Mouse (Mus musculus) embryonic facial prominence, embryonic 14.5 days (tissue): Measurements from ENCODE around the gene Igsf8. TPM values are rescaled to one million over a fixed set of nuclear protein-coding genes. Genes with fewer than 3 reads are reported as not detected.
A peak's percentile ranks its signal among the peaks of the same experiment; 100 is the strongest.

ENCODE experiments used
- ATAC-seq: fragments of 200-750 bp; cut with Nextera tagmentation; 2 replicates; pipeline ENCODE4 v1.8.0; 2017; ENCODE audit warnings: low read depth, moderate number of reproducible peaks, moderate TSS enrichment
- DNase-seq: peaks from one replicate; pipeline ENCODE4 v3.0.0-alpha.2; 2015; ENCODE audit warnings: low spot score
- H3K27ac ChIP-seq: fragments of 300-500 bp; sonication (generic); replicated peaks from 2 replicates; pipeline ENCODE4 v1.5.1; 2014; ENCODE audit warnings: low read depth, mild to moderate bottlenecking, low read length, moderate library complexity
- H3K27me3 ChIP-seq: fragments of 300-500 bp; sonication (generic); replicated peaks from 2 replicates; pipeline ENCODE4 v1.6.1; 2014; ENCODE audit warnings: low read length; ENCODE audit not compliant: control insufficient read depth, insufficient read depth
- H3K36me3 ChIP-seq: fragments of 300-500 bp; sonication (generic); 2 replicates; pipeline ENCODE4 v1.6.1; 2014; ENCODE audit warnings: low read length, mixed read lengths; ENCODE audit not compliant: control insufficient read depth, insufficient read depth
- H3K4me1 ChIP-seq: fragments of 300-500 bp; sonication (generic); 2 replicates; pipeline ENCODE4 v1.6.1; 2014; ENCODE audit warnings: antibody characterized with exemption, low read length; ENCODE audit not compliant: control insufficient read depth, insufficient read depth
- H3K4me2 ChIP-seq: fragments of 300-500 bp; sonication (generic); 2 replicates; pipeline ENCODE4 v1.6.1; 2014; ENCODE audit warnings: low read depth, mild to moderate bottlenecking, low read length, moderate library complexity, mixed read lengths
- H3K4me3 ChIP-seq: fragments of 300-500 bp; sonication (generic); 2 replicates; pipeline ENCODE4 v1.5.1; 2014; ENCODE audit warnings: low read depth, mild to moderate bottlenecking, low read length
- H3K9ac ChIP-seq: fragments of 300-500 bp; sonication (generic); 2 replicates; pipeline ENCODE4 v1.6.1; 2014; ENCODE audit warnings: low read depth, mild to moderate bottlenecking, low read length, moderate library complexity, mixed read lengths
- H3K9me3 ChIP-seq: fragments of 300-500 bp; sonication (generic); 2 replicates; pipeline ENCODE4 v1.6.1; 2016; ENCODE audit warnings: low read length; ENCODE audit not compliant: control insufficient read depth
- WGBS: fragments of 180-500 bp; shearing (Covaris S2); extraction: QIAGEN DNeasy Blood & Tissue Kit; methylation state at CpG from one replicate; pipeline ENCODE4 v1.1.7; 2014; 5-methylcytosine and 5-hydroxymethylcytosine counted together
- polyA plus RNA-seq: library from polyadenylated mRNA; unstranded; fragments of >200 nt; fragmentation: Nextera tagmentation; extraction: Ambion mirVana; gene quantifications from 2 replicates; pipeline ENCODE4 v1.2.1, GENCODE M21; 2014

The Igsf8 gene
- polyA plus RNA-seq, 1 experiment from 2014 or later: 57.2 TPM

DNA sequence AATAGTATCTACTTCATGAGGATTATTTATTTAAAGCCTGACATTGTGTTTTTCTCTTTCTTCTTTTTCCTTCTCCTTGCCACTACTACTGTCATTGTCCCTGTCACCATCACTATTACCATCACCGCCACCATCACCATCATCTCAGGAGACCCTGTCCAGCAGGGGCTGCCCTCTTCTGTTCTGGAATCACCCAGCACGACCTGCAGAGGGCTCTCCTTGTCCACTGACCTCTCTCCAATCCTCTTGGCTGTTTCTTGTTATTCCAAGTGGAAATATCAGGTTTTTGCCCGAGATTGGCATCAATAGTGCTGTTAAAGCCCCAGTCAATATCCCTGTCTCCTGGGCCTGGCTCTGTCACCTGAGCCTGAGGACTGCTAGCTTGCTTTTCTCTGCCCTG lies 72.1 kb downstream of the Igsf8 start:
- Histone ChIP-seq H3K4me1 (no peaks in the 10 kb centered on the region), H3K27ac (no peak overlapping the region), H3K9me3 (no peaks in the 10 kb centered on the region), H3K4me2 (no peak overlapping the region), H3K27me3 (peaks cover 18% of the 10 kb centered on the region), H3K4me3 (no peak overlapping the region), H3K9ac (no peak overlapping the region), H3K36me3 (no peaks in the 10 kb centered on the region)
- ATAC-seq (no peak), DNase-seq (no peak)
- 18% methylated on average over 3 of the region's 3 CpGs for WGBS

DNA sequence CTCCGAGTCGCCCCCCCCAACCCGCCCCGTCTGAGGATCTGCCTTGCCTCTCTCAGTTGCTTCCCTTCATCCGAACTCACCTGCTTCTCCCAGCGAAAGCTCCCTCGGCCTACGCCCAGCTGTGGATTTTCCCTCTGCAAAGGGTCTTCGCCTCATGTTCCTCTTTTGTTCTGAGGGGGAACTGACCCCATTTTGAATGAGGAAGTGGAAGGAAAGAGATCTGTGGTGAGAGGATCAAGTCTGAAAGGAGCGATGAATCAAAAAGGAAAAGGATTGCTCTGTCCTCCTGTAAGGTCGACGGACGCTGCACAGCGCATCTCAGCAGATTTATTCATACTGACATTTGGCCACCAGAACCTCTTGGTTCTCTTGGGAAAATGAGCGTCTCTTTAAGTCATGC lies 74.4 kb downstream of the Igsf8 start:
- Histone ChIP-seq H3K27me3 (peaks cover 24% of the 10 kb centered on the region), H3K9me3 (no peaks in the 10 kb centered on the region)
- 74% methylated on average over 14 of the region's 15 CpGs for WGBS

DNA sequence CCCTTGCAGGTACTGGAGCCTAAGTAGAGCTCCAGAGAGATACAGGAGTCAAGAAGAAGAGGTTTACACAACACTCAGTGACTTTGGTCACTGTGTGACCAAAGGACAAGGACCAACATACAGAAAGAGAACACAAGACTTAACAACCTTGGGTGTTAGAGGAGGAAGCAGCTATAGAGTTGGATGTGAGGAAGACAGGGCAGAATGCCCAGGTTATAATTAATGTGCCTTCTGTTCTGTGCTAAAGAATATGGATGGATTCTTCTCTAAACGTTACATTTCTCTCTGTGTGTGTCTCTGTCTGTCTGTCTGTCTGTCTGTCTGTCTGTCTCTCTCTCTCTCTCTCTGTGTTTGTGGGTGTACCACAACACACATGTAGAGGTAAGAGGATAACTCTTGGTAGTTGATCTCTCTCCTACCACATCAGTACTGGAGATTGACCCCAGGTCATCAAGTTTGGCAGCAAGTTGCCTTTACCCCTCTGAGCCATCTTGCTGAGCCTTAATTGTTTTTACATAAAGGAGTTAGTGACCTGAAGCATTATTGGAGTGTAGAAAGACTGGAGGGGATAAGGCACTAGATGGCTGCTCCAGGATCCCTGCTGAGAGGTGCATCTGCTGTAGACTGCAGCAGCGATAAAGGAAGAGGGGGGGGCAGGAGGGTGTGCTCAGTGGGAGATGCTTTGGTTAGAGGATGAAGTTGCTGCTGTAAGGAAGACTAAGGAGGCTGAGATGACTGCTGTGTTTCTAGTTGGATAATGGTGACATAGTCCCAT lies 76.2 kb downstream of the Igsf8 start:
- Histone ChIP-seq H3K27me3 (peaks cover 35% of the 10 kb centered on the region), H3K9me3 (no peaks in the 10 kb centered on the region), H3K4me1 (peaks cover 3% of the 10 kb centered on the region; the same call in 1 of the 2 replicates), H3K36me3 (no peaks in the 10 kb centered on the region), H3K27ac (no peak overlapping the region), H3K4me2 (no peak overlapping the region), H3K4me3 (no peak overlapping the region), H3K9ac (no peak overlapping the region)
- ATAC-seq (no peak), DNase-seq (no peak)
- WGBS: 37% methylated on average over 2 of the region's 2 CpGs

More for the DNA sequence above, 74.4 kb downstream of the Igsf8 start:
- ATAC-seq: no peak
- no peak overlapping the region for H3K4me2 ChIP-seq
- no peak for DNase-seq
- H3K36me3 ChIP-seq: no peaks in the 10 kb centered on the region
- H3K4me3 ChIP-seq: no peak overlapping the region
- H3K27ac ChIP-seq: no peak overlapping the region
- no peak overlapping the region for H3K9ac ChIP-seq
- H3K4me1 ChIP-seq: no peaks in the 10 kb centered on the region

- Histone ChIP-seq H3K27ac (no peak within 1 kb of the TSS), H3K36me3 (no peaks in the 10 kb centered on the region), H3K9ac (peak within 1 kb of the TSS; percentile 47; the same call in 1 of the 2 replicates), H3K4me1 (peaks cover 3% of the 10 kb centered on the region; the same call in 1 of the 2 replicates), H3K4me3 (peak within 1 kb of the TSS; percentile 42), H3K9me3 (no peaks in the 10 kb centered on the region), H3K27me3 (peaks cover 30% of the 10 kb centered on the region), H3K4me2 (peak within 1 kb of the TSS; percentile 66)
- ATAC-seq (peak; percentile 94), DNase-seq (peak; percentile 91)
- 2% methylated on average over 32 of the region's 38 CpGs for WGBS
These were observed 79.4 kb downstream of the Igsf8 start, which contains the start of gene Kcnj10 for GRCm38 (mm10) chr1:172340729-172341321. Gene Kcnj10, plus strand, starts transcription at chr1:172341210.

DNA sequence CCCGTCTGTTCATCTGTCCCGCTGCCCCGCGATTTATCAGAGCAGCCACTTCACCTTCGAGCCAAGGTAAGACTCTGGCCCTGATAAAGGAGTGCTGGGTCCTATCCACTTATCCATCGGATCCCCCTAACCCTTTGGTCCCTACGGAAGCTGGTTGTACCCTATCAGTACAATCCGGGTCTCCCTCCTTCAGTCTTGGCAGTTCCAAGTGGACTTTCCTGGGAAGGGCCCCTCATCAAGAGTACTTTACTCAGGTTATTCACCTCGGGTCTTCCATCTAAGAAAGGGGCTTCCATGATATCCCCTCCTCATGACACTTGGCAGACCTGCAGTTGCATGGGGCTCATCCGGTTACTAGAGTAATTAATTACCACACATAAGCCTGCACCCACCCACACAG lies 79.9 kb downstream of the Igsf8 start:
- H3K27ac ChIP-seq: no peak overlapping the region
- H3K36me3 ChIP-seq: no peaks in the 10 kb centered on the region
- peak overlapping the region; percentile 66 for H3K4me2 ChIP-seq
- H3K27me3 ChIP-seq: peaks cover 30% of the 10 kb centered on the region
- DNase-seq (no peak), ATAC-seq (no peak)
- 15% methylated on average over 10 of the region's 10 CpGs for WGBS
- H3K4me3 ChIP-seq: peak overlapping the region; percentile 42
- H3K9ac ChIP-seq: 0 out of 2 replicates have a peak overlapping the region, but pooled peaks have one; percentile 47
- H3K4me1 ChIP-seq: peaks cover 3% of the 10 kb centered on the region; the same call in 1 of the 2 replicates
- H3K9me3 ChIP-seq: no peaks in the 10 kb centered on the region

DNA sequence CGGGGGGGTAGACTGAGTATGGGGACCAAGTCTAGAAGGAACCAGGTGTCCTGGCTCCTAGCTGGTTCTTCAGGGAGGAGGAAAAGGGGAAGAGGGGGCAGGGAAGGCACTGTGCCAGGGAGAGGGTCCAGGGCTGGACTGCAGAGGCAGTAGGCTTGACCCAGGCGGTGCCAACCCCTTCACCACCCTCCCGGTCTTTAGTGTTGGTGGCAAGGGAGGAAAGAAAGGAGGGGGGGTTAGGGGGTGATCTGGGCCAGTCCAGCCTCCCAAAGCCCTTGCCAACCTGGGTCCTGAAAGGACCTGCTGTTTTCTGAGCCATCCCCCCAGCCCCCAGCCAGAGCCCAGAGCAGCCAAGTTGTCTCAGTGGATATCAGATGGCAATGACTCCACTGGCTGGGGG lies 81.3 kb downstream of the Igsf8 start:
- H3K27ac ChIP-seq: no peak overlapping the region
- H3K4me3 ChIP-seq: no peak overlapping the region
- peaks cover 3% of the 10 kb centered on the region; the same call in 1 of the 2 replicates for H3K4me1 ChIP-seq
- no peak overlapping the region for H3K9ac ChIP-seq
- 94% methylated on average over 1 of the region's 3 CpGs for WGBS
- no peak for DNase-seq
- ATAC-seq: no peak
- peaks cover 30% of the 10 kb centered on the region for H3K27me3 ChIP-seq
- no peaks in the 10 kb centered on the region for H3K36me3 ChIP-seq
- H3K4me2 ChIP-seq: no peak overlapping the region
- H3K9me3 ChIP-seq: no peaks in the 10 kb centered on the region

DNA sequence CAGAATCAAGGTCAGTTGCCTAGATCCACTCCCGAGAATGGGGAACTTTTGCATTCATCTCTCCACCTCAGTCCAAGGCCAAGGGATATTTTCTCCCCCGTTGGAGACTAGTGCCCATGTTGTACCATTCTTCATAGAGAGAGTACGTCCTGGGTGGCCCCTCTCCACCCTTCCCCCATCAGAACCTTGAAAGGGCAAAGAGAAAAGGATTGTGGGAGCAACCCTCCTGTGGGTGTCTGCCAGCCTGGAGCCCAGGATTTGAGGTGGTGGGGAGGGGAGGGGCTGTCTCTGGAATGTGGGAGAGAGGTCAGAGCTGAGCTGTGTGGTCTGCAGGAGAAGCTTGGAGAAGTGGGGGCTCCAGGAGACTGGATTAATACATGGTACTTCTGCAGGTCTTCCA lies 82.5 kb downstream of the Igsf8 start:
- H3K9ac ChIP-seq: no peak overlapping the region
- H3K36me3 ChIP-seq: no peaks in the 10 kb centered on the region
- no peak overlapping the region for H3K27ac ChIP-seq
- no peak overlapping the region for H3K4me3 ChIP-seq
- ATAC-seq (no peak), DNase-seq (no peak)
- no peak overlapping the region for H3K4me2 ChIP-seq
- 50% methylated on average over 3 of the region's 3 CpGs for WGBS
- H3K9me3 ChIP-seq: no peaks in the 10 kb centered on the region
- peaks cover 3% of the 10 kb centered on the region; the same call in 1 of the 2 replicates for H3K4me1 ChIP-seq
- peaks cover 27% of the 10 kb centered on the region for H3K27me3 ChIP-seq

- H3K27ac ChIP-seq: no peak overlapping the region
- WGBS: 76% methylated on average over 7 of the region's 7 CpGs
These were observed 83.4 kb downstream of the Igsf8 start for GRCm38 (mm10) chr1:172344820-172345219.

More at GRCm38 (mm10) chr1:172344820-172345219, 83.4 kb downstream of the Igsf8 start:
- Histone ChIP-seq H3K9me3 (no peaks in the 10 kb centered on the region), H3K27me3 (peaks cover 20% of the 10 kb centered on the region), H3K36me3 (no peaks in the 10 kb centered on the region), H3K4me1 (peaks cover 3% of the 10 kb centered on the region), H3K4me2 (no peak overlapping the region), H3K9ac (no peak overlapping the region), H3K4me3 (no peak overlapping the region)
- ATAC-seq (no peak; the same call in 1 of the 2 replicates), DNase-seq (peak; percentile 45)
